In genomic region chr2:136947937-136948336, GRCm38 (mm10) we compare ENCODE assay signal across 8 mouse cellular contexts. TPM values are rescaled to one million over a fixed set of nuclear protein-coding genes. Genes with fewer than 3 reads are reported as not detected.
DNase-seq lines count a peak whose midpoint lies in the region; ATAC-seq and TF ChIP-seq lines count a peak whose summit lies in the region.

No protein-coding gene starts in this region.

- no peaks in the 10 kb centered on the region for H3K36me3 ChIP-seq in liver, postnatal 0 days (replicated peaks; ENCODE audit: insufficient read depth, low read length)
- H3K36me3 ChIP-seq in forebrain, embryonic 11.5 days (ENCODE audit: control insufficient read depth, insufficient read depth, low read length) = no peaks in the 10 kb centered on the region

- H3K4me1 ChIP-seq in liver, postnatal 0 days (ENCODE audit: insufficient read depth) = 0 out of 2 replicates have a peak, but pooled peaks cover 4% of the 10 kb centered on the region
- H3K4me1 ChIP-seq in forebrain, embryonic 11.5 days (replicated peaks; ENCODE audit: control insufficient read depth, insufficient read depth, low read length) = no peaks in the 10 kb centered on the region

- TF ChIP-seq EP300 in liver, postnatal 0 days (IDR thresholded peaks at IDR 0.05; ENCODE audit: low read depth) = no peak

- H3K4me2 ChIP-seq in liver, postnatal 0 days (ENCODE audit: low read depth, low read length) = no peak overlapping the region
- no peak overlapping the region for H3K4me2 ChIP-seq in forebrain, embryonic 11.5 days (ENCODE audit: low read depth, low read length, severe bottlenecking)

- ATAC-seq in liver, postnatal 0 days = 0 out of 2 replicates have a peak, but pooled peaks have one; percentile 13
- no peak for ATAC-seq in forebrain, embryonic 11.5 days (replicated peaks; ENCODE audit: low FRiP score)

- no peak for TF ChIP-seq CTCF in liver, postnatal 0 days (IDR thresholded peaks at IDR 0.05; ENCODE audit: low read depth)

- 36% methylated on average over 5 of the region's 5 CpGs for WGBS in liver, postnatal 0 days (ENCODE audit: insufficient replicate concordance)
- 64% methylated on average over 5 of the region's 5 CpGs for WGBS in forebrain, embryonic 11.5 days

- intact Hi-C loops in gastrocnemius, postnatal 14 days (cut with DNase I; ENCODE audit: low total_unique reads) = no loop called here

- peak overlapping the region; percentile 24; the same call in 1 of the 2 replicates for H3K27ac ChIP-seq in liver, postnatal 0 days (ENCODE audit: low read depth)
- no peak overlapping the region for H3K27ac ChIP-seq in forebrain, embryonic 11.5 days (ENCODE audit: low read depth, low read length)

- no peaks in the 10 kb centered on the region for H3K27me3 ChIP-seq in liver, postnatal 0 days (ENCODE audit: insufficient read depth, low read length)
- H3K27me3 ChIP-seq in forebrain, embryonic 11.5 days (ENCODE audit: control insufficient read depth, insufficient read depth, low read length) = no peaks in the 10 kb centered on the region

- no peak overlapping the region for H3K9ac ChIP-seq in liver, postnatal 0 days (replicated peaks)
- H3K9ac ChIP-seq in forebrain, embryonic 11.5 days (ENCODE audit: low read length) = no peak overlapping the region

- no peaks in the 10 kb centered on the region for H3K9me3 ChIP-seq in liver, postnatal 0 days (ENCODE audit: low read length)
- H3K9me3 ChIP-seq in forebrain, embryonic 11.5 days (ENCODE audit: control insufficient read depth, low read length) = no peaks in the 10 kb centered on the region

- peak; percentile 33 to 41 for DNase-seq in gastrocnemius, adult 8-10 months (ENCODE audit: low spot score in 2 of 2)
- no peak for DNase-seq in gastrocnemius, postnatal 14 days
- DNase-seq in urinary bladder, postnatal 14 days (ENCODE audit: low spot score) = peak; percentile 36
- no peak for DNase-seq in urinary bladder, postnatal 10 days (ENCODE audit: low spot score)
- DNase-seq in liver, postnatal 0 days = no peak
- DNase-seq in frontal cortex, postnatal 25 days (ENCODE audit: low spot score in 2 of 2) = no peak
- no peak for DNase-seq in thymus, postnatal 14 days
- DNase-seq in forebrain, embryonic 11.5 days (ENCODE audit: low spot score) = no peak

- H3K4me3 ChIP-seq in liver, postnatal 0 days (ENCODE audit: low read depth, low read length) = no peak overlapping the region
- H3K4me3 ChIP-seq in forebrain, embryonic 11.5 days (ENCODE audit: low read depth, low read length) = no peak overlapping the region

RNA-seq across cellular contexts. Expression of gene AL731706.1, which starts 56.7 kb away (rescaled TPM):
- total RNA-seq in gastrocnemius, adult 8-10 months (2022) = 10 to 100 TPM; 17.5 to 32.7 (median 25.3) TPM
- total RNA-seq in gastrocnemius, postnatal 14 days (2021) = 10 to 100 TPM; 13.3 to 15.9 TPM
- 22.2 and 24.4 TPM in 2 replicates for polyA plus RNA-seq in liver, postnatal 0 days (2015; fragmentation: Nextera tagmentation; extraction: Ambion mirVana)
- polyA plus RNA-seq in forebrain, embryonic 11.5 days (2014; fragmentation: Nextera tagmentation; extraction: Ambion mirVana) = 22.9 and 28.1 TPM in 2 replicates

RNA-seq across cellular contexts. Expression of gene Mkks, which starts 56.7 kb away (rescaled TPM):
- 10 to 100 TPM; 23.0 to 47.3 (median 34.3) TPM for total RNA-seq in gastrocnemius, adult 8-10 months (2022)
- 10 to 100 TPM; 16.2 to 23.4 TPM for total RNA-seq in gastrocnemius, postnatal 14 days (2021)
- polyA plus RNA-seq in liver, postnatal 0 days (2015; fragmentation: Nextera tagmentation; extraction: Ambion mirVana) = 5.0 and 6.5 TPM in 2 replicates
- 13.6 and 14.5 TPM in 2 replicates for polyA plus RNA-seq in forebrain, embryonic 11.5 days (2014; fragmentation: Nextera tagmentation; extraction: Ambion mirVana)

RNA-seq across cellular contexts. Expression of gene Slx4ip, which starts 56.9 kb away (rescaled TPM):
- total RNA-seq in gastrocnemius, adult 8-10 months (2022) = 1 to 10 TPM; 2.5 to 3.8 (median 3.1) TPM
- 1 to 10 TPM; 2.4 to 2.7 TPM for total RNA-seq in gastrocnemius, postnatal 14 days (2021)
- polyA plus RNA-seq in liver, postnatal 0 days (2015; fragmentation: Nextera tagmentation; extraction: Ambion mirVana) = 1.1 and 1.7 TPM in 2 replicates
- 9.7 and 10.5 TPM in 2 replicates for polyA plus RNA-seq in forebrain, embryonic 11.5 days (2014; fragmentation: Nextera tagmentation; extraction: Ambion mirVana)

Comparison
In these comparisons a context has a peak if more than half of its experiments do, and no peak if none do; other contexts are left out.
1. DNase-seq: peak in gastrocnemius, adult 8-10 months (2 of 2) and urinary bladder, postnatal 14 days (single experiment); none in gastrocnemius, postnatal 14 days (single experiment), urinary bladder, postnatal 10 days (single experiment), liver, postnatal 0 days (single experiment), frontal cortex, postnatal 25 days (0 of 2), thymus, postnatal 14 days (single experiment) and forebrain, embryonic 11.5 days (single experiment).